ENCODE assay signal across 8 mouse cellular contexts in the genomic region with DNA sequence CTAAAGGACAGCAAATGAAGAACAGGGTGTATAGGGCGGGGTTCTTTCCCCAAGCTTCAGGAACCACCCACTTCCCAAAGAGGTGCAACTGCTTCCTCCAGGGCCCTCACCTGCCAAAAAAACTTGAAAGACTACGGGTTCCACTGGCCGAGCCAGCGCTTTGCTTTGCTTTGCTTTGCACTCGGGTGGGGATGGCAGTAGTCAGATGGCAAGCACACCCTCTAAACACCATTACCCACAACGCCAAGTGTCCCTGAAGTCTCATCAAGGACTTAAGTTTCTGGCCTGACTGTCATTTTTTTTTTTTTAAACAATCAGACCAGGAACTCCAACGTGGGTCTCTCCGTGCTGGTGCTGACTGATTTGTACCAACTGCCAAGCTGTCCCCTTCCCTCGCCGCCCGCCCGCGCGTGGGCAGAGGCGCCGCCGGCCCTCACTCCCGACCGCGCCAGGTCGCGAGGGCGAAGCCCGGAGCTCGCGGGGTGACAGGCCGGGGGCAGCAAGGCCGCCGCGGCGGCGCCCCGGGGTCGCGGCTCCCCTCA. TPM values are rescaled to one million over a fixed set of nuclear protein-coding genes. Genes with fewer than 3 reads are reported as not detected.
A peak's percentile ranks its signal among the peaks of the same experiment; 100 is the strongest.
DNase-seq lines count a peak whose midpoint lies in the region; ATAC-seq and TF ChIP-seq lines count a peak whose summit lies in the region.

No protein-coding gene starts in this region.

- H3K9ac ChIP-seq in intestine, embryonic 15.5 days, result peak overlapping the region; percentile 94
- H3K9ac ChIP-seq in liver, embryonic 15.5 days, result peak overlapping the region; percentile 88
- peak overlapping the region; percentile 93 for H3K9ac ChIP-seq in neural tube, embryonic 12.5 days

- peak; percentile 12 for ATAC-seq in granulocyte monocyte progenitor cell, adult 5-6 weeks (replicated peaks; ENCODE audit: poor library complexity, severe bottlenecking)
- ATAC-seq in intestine, embryonic 15.5 days, result peak; percentile 73
- peak; percentile 61 for ATAC-seq in liver, embryonic 15.5 days (ENCODE audit: insufficient read depth)
- ATAC-seq in neural tube, embryonic 12.5 days (ENCODE audit: low FRiP score, low read depth), result peak; percentile 62

- under 1% methylated on average over 35 of the region's 35 CpGs for WGBS in cerebellum, adult 2 months
- under 1% methylated on average over 35 of the region's 35 CpGs for WGBS in intestine, embryonic 15.5 days
- WGBS in liver, embryonic 15.5 days (ENCODE audit: insufficient replicate concordance), result under 1% methylated on average over 35 of the region's 35 CpGs
- WGBS in neural tube, embryonic 12.5 days, result under 1% methylated on average over 35 of the region's 35 CpGs

- H3K27ac ChIP-seq in cerebellum, adult 2 months (ENCODE audit: insufficient read depth, low read length), result peak overlapping the region; percentile 67
- peak overlapping the region; percentile 94 for H3K27ac ChIP-seq in intestine, embryonic 15.5 days
- H3K27ac ChIP-seq in liver, embryonic 15.5 days (replicated peaks), result peak overlapping the region; percentile 87
- H3K27ac ChIP-seq in neural tube, embryonic 12.5 days, result peak overlapping the region; percentile 92

- peaks cover 2% of the 10 kb centered on the region for H3K4me1 ChIP-seq in cerebellum, adult 2 months (ENCODE audit: control insufficient read depth, insufficient read depth, low read length)
- H3K4me1 ChIP-seq in intestine, embryonic 15.5 days (replicated peaks), result no peaks in the 10 kb centered on the region
- H3K4me1 ChIP-seq in liver, embryonic 15.5 days (replicated peaks), result peaks cover 15% of the 10 kb centered on the region
- 0 out of 2 replicates have a peak, but pooled peaks cover 2% of the 10 kb centered on the region for H3K4me1 ChIP-seq in neural tube, embryonic 12.5 days

- DNase-seq in urinary bladder, adult 2 months (ENCODE audit: low spot score), result peak; percentile 26
- no peak for DNase-seq in urinary bladder, postnatal 10 days (ENCODE audit: low spot score)
- peak in 1 of 2 experiments; percentile 60 for DNase-seq in cerebellum, adult 2 months
- peak; percentile 32 to 44 for DNase-seq in urinary bladder, postnatal 36 days (ENCODE audit: low spot score in 2 of 2)

- TF ChIP-seq CTCF in cerebellum, adult 2 months (IDR thresholded peaks at IDR 0.05; ENCODE audit: borderline replicate concordance, insufficient read depth, low read depth, low read length), result no peak

- 0 out of 2 replicates have a peak, but pooled peaks have one; percentile 13 for TF ChIP-seq POLR2A in cerebellum, adult 2 months (IDR thresholded peaks at IDR 0.05; ENCODE audit: borderline replicate concordance, insufficient read depth, low read length)

- H3K4me3 ChIP-seq in cerebellum, adult 2 months (replicated peaks; ENCODE audit: insufficient read depth, low read depth, low read length), result peak overlapping the region; percentile 69
- H3K4me3 ChIP-seq in intestine, embryonic 15.5 days (replicated peaks), result peak overlapping the region; percentile 91
- H3K4me3 ChIP-seq in liver, embryonic 15.5 days (replicated peaks), result peak overlapping the region; percentile 92
- H3K4me3 ChIP-seq in neural tube, embryonic 12.5 days, result peak overlapping the region; percentile 90

- H3K4me2 ChIP-seq in intestine, embryonic 15.5 days (replicated peaks), result peak overlapping the region; percentile 80
- H3K4me2 ChIP-seq in liver, embryonic 15.5 days, result peak overlapping the region; percentile 95
- peak overlapping the region; percentile 76 for H3K4me2 ChIP-seq in neural tube, embryonic 12.5 days (replicated peaks)

- H3K27me3 ChIP-seq in cerebellum, adult 2 months (ENCODE audit: control insufficient read depth, insufficient read depth, low read length), result no peaks in the 10 kb centered on the region
- H3K27me3 ChIP-seq in intestine, embryonic 15.5 days (replicated peaks), result no peaks in the 10 kb centered on the region
- no peaks in the 10 kb centered on the region for H3K27me3 ChIP-seq in liver, embryonic 15.5 days
- H3K27me3 ChIP-seq in neural tube, embryonic 12.5 days (replicated peaks), result no peaks in the 10 kb centered on the region

- H3K9me3 ChIP-seq in intestine, embryonic 15.5 days, result no peaks in the 10 kb centered on the region
- no peaks in the 10 kb centered on the region for H3K9me3 ChIP-seq in liver, embryonic 15.5 days (replicated peaks)
- H3K9me3 ChIP-seq in neural tube, embryonic 12.5 days, result no peaks in the 10 kb centered on the region

- H3K36me3 ChIP-seq in intestine, embryonic 15.5 days, result no peaks in the 10 kb centered on the region
- no peaks in the 10 kb centered on the region for H3K36me3 ChIP-seq in liver, embryonic 15.5 days (replicated peaks)
- H3K36me3 ChIP-seq in neural tube, embryonic 12.5 days, result no peaks in the 10 kb centered on the region

RNA-seq across cellular contexts. Expression of gene Ralgapa1, which starts 0.8 kb away (rescaled TPM):
- 34.0 and 44.0 TPM in 2 replicates for polyA plus RNA-seq in urinary bladder, adult 2 months (2012; rRNA removed)
- 56.6 and 58.0 TPM in 2 replicates for polyA plus RNA-seq in cerebellum, adult 2 months (2012; rRNA removed)
- total RNA-seq in granulocyte monocyte progenitor cell, adult 5-6 weeks (2014; fragmentation: Nextera tagmentation), result 34.2 and 49.7 TPM in 2 replicates
- total RNA-seq in granulocyte monocyte progenitor cell, adult 5-6 weeks (2017), result 30.9 and 36.7 TPM in 2 replicates
- polyA plus RNA-seq in intestine, embryonic 15.5 days (2015; fragmentation: Nextera tagmentation; extraction: Ambion mirVana), result 12.6 and 14.3 TPM in 2 replicates
- 3.2 and 4.1 TPM in 2 replicates for polyA plus RNA-seq in liver, embryonic 15.5 days (2015; fragmentation: Nextera tagmentation; extraction: Ambion mirVana)
- 23.0 and 25.2 TPM in 2 replicates for polyA plus RNA-seq in neural tube, embryonic 12.5 days (2016; fragmentation: Nextera tagmentation; extraction: Ambion mirVana)

RNA-seq across cellular contexts. Expression of gene Brms1l, which starts 15.9 kb away (rescaled TPM):
- 46.1 and 53.9 TPM in 2 replicates for polyA plus RNA-seq in urinary bladder, adult 2 months (2012; rRNA removed)
- polyA plus RNA-seq in cerebellum, adult 2 months (2012; rRNA removed), result 113 and 123 TPM in 2 replicates
- total RNA-seq in granulocyte monocyte progenitor cell, adult 5-6 weeks (2014; fragmentation: Nextera tagmentation), result 13.6 and 23.3 TPM in 2 replicates
- total RNA-seq in granulocyte monocyte progenitor cell, adult 5-6 weeks (2017), result 12.3 and 13.3 TPM in 2 replicates
- polyA plus RNA-seq in intestine, embryonic 15.5 days (2015; fragmentation: Nextera tagmentation; extraction: Ambion mirVana), result 27.0 and 28.0 TPM in 2 replicates
- 12.0 and 12.5 TPM in 2 replicates for polyA plus RNA-seq in liver, embryonic 15.5 days (2015; fragmentation: Nextera tagmentation; extraction: Ambion mirVana)
- polyA plus RNA-seq in neural tube, embryonic 12.5 days (2016; fragmentation: Nextera tagmentation; extraction: Ambion mirVana), result 44.4 and 46.3 TPM in 2 replicates

Comparison
In these comparisons a context has a peak if more than half of its experiments do, and no peak if none do; other contexts are left out.
1. ATAC-seq: peak in every context shown above with its lines; median percentile 73 in intestine, embryonic 15.5 days; 62 in neural tube, embryonic 12.5 days; 61 in liver, embryonic 15.5 days; 12 in granulocyte monocyte progenitor cell, adult 5-6 weeks.